Mouse (Mus musculus) hindbrain, embryonic 15.5 days (tissue): Measurements from ENCODE around the gene Klhl29. TPM values are rescaled to one million over a fixed set of nuclear protein-coding genes. Genes with fewer than 3 reads are reported as not detected.

Experiments
- ATAC-seq: fragments of 200-750 bp; cut with Nextera tagmentation; 2 replicates; pipeline ENCODE4 v1.8.0; 2017; ENCODE audit warnings: low read depth, moderate number of reproducible peaks, moderate TSS enrichment; ENCODE audit not compliant: low FRiP score
- H3K27ac ChIP-seq: fragments of 300-500 bp; sonication (generic); replicated peaks from 2 replicates; pipeline ENCODE4 v1.5.1; 2015; ENCODE audit warnings: mild to moderate bottlenecking, inconsistent platforms
- H3K27me3 ChIP-seq: fragments of 300-500 bp; sonication (generic); 2 replicates; pipeline ENCODE4 v1.6.1; 2015; ENCODE audit warnings: control low read depth, inconsistent platforms
- H3K36me3 ChIP-seq: fragments of 300-500 bp; sonication (generic); 2 replicates; pipeline ENCODE4 v1.6.1; 2015; ENCODE audit warnings: control low read depth, inconsistent platforms
- H3K4me1 ChIP-seq: fragments of 300-500 bp; sonication (generic); replicated peaks from 2 replicates; pipeline ENCODE4 v1.6.1; 2015; ENCODE audit warnings: control low read depth, inconsistent platforms
- H3K4me2 ChIP-seq: fragments of 300-500 bp; sonication (generic); 2 replicates; pipeline ENCODE4 v1.6.1; 2015; ENCODE audit warnings: moderate library complexity, mild to moderate bottlenecking, inconsistent platforms
- H3K4me3 ChIP-seq: fragments of 300-500 bp; sonication (generic); 2 replicates; pipeline ENCODE4 v1.5.1; 2015; ENCODE audit warnings: mild to moderate bottlenecking, inconsistent platforms
- H3K9ac ChIP-seq: fragments of 300-500 bp; sonication (generic); 2 replicates; pipeline ENCODE4 v1.6.1; 2015; ENCODE audit warnings: inconsistent platforms
- H3K9me3 ChIP-seq: fragments of 300-500 bp; sonication (generic); 2 replicates; pipeline ENCODE4 v1.6.1; 2016; ENCODE audit warnings: control low read depth, inconsistent platforms
- WGBS: fragments of 180-500 bp; shearing (Covaris S2); methylation state at CpG from one replicate; pipeline ENCODE4 v1.1.7; 2015; 5-methylcytosine and 5-hydroxymethylcytosine counted together
- polyA plus RNA-seq: library from polyadenylated mRNA; unstranded; fragments of >200 nt; fragmentation: Nextera tagmentation; extraction: Ambion mirVana; gene quantifications from 2 replicates; pipeline ENCODE4 v1.2.1, GENCODE M21; 2015

Gene Klhl29
- polyA plus RNA-seq, 1 experiment from 2014 or later: 4.8 TPM

DNA sequence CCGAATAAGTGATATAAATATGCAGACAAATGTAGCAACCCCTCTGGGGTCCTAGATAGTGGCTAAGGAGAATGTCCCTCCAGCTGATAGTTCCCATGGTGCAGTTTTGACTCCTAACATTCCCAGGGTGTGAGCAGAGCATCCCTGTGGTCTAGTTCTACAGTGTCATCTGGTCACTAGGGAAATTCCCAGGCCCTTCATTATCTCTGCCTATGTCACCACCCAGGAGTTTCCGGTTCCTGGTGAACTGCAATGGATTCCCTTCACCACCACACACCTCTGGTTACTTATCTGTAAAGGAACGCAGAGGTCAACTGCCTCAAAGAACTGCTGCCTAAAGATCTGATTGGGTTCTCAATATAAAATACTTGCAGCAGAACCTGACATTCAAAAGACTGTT, 54.5 kb downstream of the Klhl29 start:
- ATAC-seq: no peak
- no peaks in the 10 kb centered on the region for H3K9me3 ChIP-seq
- H3K36me3 ChIP-seq: no peaks in the 10 kb centered on the region
- peaks cover 9% of the 10 kb centered on the region for H3K4me1 ChIP-seq
- no peaks in the 10 kb centered on the region for H3K27me3 ChIP-seq
- no peak overlapping the region for H3K4me2 ChIP-seq
- H3K27ac ChIP-seq: no peak overlapping the region
- H3K9ac ChIP-seq: no peak overlapping the region
- H3K4me3 ChIP-seq: no peak overlapping the region
- WGBS: 94% methylated on average over 3 of the region's 3 CpGs

DNA sequence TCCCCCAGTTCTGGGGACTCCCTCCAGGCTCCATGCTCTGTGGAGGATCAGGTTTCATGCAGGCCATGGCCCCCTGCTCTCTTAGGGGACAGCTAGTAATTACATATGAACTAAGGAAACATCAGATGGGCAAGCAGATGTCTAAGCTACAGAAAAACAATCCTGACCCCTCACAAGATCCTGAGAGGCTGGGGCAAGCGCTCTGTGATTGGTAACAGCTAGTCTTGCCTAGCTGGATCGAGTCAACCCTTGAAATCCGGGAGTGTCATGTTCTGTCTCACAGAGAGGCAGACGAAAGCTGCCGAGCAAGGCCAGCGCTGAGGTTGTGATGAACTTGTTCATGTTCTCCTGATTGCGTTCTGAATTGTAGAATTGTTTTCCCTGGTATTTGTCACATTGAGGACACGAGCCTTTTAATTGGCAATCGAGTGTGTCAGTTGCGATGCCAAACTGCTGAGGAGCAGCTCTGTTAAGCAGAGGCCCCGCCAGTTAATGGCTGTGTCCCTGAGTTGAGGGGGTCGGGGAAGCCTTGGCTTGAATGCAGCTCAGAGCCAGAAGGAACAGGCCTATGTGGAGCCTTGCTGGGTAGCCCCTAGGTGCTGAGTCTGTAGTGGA, 56.0 kb downstream of the Klhl29 start:
- peaks cover 9% of the 10 kb centered on the region for H3K4me1 ChIP-seq
- no peaks in the 10 kb centered on the region for H3K36me3 ChIP-seq
- no peak overlapping the region for H3K9ac ChIP-seq
- H3K27ac ChIP-seq: no peak overlapping the region; the same call in 1 of the 2 replicates
- 36% methylated on average over 12 of the region's 12 CpGs for WGBS
- H3K9me3 ChIP-seq: no peaks in the 10 kb centered on the region
- ATAC-seq: no peak
- H3K27me3 ChIP-seq: no peaks in the 10 kb centered on the region
- H3K4me2 ChIP-seq: no peak overlapping the region
- no peak overlapping the region for H3K4me3 ChIP-seq

DNA sequence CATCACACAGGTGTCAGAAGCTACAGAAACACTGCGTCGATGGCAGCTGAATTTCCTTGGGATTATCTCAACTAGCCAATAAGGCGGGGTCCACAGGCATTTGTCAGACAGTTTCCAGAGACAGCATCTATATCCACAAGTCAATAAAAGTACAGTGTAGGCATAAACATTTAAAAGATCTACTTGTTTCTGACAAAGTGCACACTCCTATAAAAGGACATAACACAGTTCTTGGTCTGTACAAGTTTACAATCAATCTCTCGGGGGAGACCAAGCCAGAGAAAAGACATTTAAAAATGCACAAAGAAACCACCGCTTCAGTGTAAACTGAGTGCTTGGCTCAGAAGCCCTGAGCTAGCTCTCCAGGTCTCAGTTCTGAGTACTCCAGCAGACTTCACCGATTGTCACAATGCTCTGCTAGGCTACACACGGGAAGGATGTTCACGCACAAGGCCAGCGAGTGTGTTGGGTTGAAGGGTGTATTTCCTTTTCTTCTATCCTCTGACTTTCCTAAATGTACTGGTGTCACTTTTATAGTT, 59.4 kb downstream of the Klhl29 start:
- no peaks in the 10 kb centered on the region for H3K27me3 ChIP-seq
- no peak overlapping the region for H3K4me3 ChIP-seq
- no peak for ATAC-seq
- WGBS: 92% methylated on average over 9 of the region's 9 CpGs
- no peak overlapping the region for H3K4me2 ChIP-seq
- peaks cover 3% of the 10 kb centered on the region; the same call in 1 of the 2 replicates for H3K36me3 ChIP-seq
- peaks cover 9% of the 10 kb centered on the region for H3K4me1 ChIP-seq
- no peak overlapping the region for H3K9ac ChIP-seq
- H3K9me3 ChIP-seq: no peaks in the 10 kb centered on the region
- no peak overlapping the region for H3K27ac ChIP-seq

DNA sequence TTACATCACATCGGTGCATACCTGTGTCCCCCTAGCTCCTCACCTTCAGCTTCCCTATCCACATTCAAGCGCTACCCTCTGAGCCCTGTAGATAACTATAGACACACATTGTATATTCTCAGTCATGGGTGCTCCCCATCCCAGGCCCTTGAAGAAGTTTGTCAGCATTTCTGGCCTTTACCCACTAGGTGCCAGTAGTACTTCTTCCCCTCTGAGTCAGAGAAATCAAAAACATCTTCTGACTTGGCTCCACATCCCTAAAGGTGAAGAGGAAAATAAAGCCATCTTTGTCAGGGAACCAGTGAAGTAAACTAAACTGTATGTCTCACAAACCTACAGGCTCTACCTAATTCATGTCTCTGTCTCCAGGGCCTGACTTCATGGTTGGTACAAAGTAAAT, 67.6 kb downstream of the Klhl29 start:
- Histone ChIP-seq H3K9ac (no peak overlapping the region), H3K36me3 (peaks cover 3% of the 10 kb centered on the region; the same call in 1 of the 2 replicates), H3K4me2 (no peak overlapping the region), H3K9me3 (no peaks in the 10 kb centered on the region), H3K27ac (no peak overlapping the region), H3K4me3 (no peak overlapping the region), H3K27me3 (no peaks in the 10 kb centered on the region), H3K4me1 (no peaks in the 10 kb centered on the region)
- ATAC-seq: no peak
- 86% methylated on average over 2 of the region's 2 CpGs for WGBS

DNA sequence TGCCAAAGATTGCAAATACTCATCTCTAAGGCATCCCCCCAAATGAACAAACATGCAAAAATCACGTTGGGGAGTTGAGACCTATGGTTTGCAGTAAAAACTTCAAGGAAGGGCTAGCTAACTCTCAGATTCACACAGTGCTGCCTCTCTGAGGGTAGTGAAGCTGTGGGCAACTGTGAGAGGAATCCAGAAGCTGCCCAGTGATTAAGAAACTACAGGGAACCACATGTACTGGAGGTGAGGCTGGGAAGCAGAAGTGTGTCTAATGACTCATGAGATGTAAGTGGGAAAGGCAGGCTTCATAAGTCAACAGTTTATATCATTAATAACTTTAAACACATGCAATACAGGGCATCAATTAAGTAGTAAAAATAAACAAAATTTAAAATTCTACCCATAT, 70.0 kb downstream of the Klhl29 start:
- no peak overlapping the region for H3K4me3 ChIP-seq
- no peaks in the 10 kb centered on the region for H3K27me3 ChIP-seq
- no peaks in the 10 kb centered on the region for H3K36me3 ChIP-seq
- H3K9ac ChIP-seq: no peak overlapping the region
- no peak overlapping the region for H3K4me2 ChIP-seq
- ATAC-seq: no peak
- H3K9me3 ChIP-seq: no peaks in the 10 kb centered on the region
- 66% methylated on average over 1 of the region's 1 CpGs for WGBS
- H3K4me1 ChIP-seq: peaks cover 11% of the 10 kb centered on the region; the same call in 1 of the 2 replicates
- no peak overlapping the region for H3K27ac ChIP-seq

DNA sequence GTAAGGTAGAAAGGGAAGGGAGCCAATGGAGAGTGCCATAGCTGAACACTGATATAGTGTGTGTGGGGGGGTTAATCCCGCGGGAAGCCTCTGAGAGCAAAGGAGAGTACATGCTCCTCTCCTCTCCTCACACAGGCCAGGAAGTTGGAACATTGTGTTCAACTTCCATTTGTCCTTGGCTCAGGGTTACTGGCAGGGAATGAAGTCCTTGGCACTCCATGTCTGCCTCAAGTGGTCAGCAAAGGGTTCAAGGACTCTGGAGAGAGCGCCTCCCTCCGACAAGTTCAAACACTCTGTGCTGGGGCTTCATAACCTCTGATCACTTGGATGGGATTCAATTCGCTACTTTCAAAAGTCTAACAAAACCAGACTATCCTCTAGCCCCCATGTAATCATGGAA, 71.6 kb downstream of the Klhl29 start:
- ATAC-seq: no peak
- H3K9me3 ChIP-seq: no peaks in the 10 kb centered on the region
- 86% methylated on average over 5 of the region's 5 CpGs for WGBS
- H3K36me3 ChIP-seq: no peaks in the 10 kb centered on the region
- no peak overlapping the region for H3K9ac ChIP-seq
- H3K4me1 ChIP-seq: peaks cover 17% of the 10 kb centered on the region; the same call in 1 of the 2 replicates
- H3K4me3 ChIP-seq: no peak overlapping the region
- H3K27ac ChIP-seq: no peak overlapping the region
- H3K4me2 ChIP-seq: no peak overlapping the region
- no peaks in the 10 kb centered on the region for H3K27me3 ChIP-seq

DNA sequence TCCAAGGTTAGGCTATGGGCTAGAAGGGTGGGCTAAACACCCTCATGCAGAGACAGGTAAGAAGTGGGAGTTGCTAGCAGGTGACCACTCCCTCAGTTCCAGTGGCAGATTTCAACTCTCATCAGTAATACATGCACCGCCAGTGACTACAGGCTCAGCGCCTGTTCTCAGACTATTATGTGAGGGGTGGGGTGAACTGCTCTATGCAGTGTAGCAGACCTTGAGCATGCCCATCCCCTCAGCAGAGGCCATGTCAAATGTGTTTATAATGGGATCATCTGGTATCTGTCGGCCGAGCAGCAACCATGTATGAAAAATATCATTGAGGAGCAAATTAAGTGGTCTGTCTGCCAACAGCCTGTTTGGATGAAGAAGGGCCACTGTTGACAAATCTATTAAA, 72.4 kb downstream of the Klhl29 start:
- Histone ChIP-seq H3K36me3 (no peaks in the 10 kb centered on the region), H3K9ac (no peak overlapping the region), H3K4me3 (no peak overlapping the region), H3K27ac (no peak overlapping the region), H3K27me3 (no peaks in the 10 kb centered on the region), H3K4me2 (no peak overlapping the region), H3K4me1 (peaks cover 17% of the 10 kb centered on the region; the same call in 1 of the 2 replicates), H3K9me3 (no peaks in the 10 kb centered on the region)
- peak; percentile 62 for ATAC-seq
- 61% methylated on average over 4 of the region's 4 CpGs for WGBS

DNA sequence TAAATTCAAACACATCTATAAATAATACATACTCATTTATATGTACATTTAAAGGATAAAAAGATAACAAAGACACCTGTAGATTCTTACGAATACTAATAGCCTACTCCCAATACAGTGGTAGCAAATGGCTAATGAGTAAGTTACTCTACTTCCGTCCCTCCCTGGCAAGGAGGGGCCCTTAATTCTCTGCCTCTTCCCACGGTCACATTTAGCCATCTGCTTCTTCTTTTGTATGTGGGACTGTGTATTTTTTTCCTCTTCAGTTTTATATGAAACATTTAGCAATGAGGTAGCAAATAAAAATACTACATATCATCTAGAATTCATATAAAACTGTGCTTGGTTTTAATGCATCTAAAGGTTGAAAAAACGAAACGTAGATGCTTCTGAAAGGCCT, 73.6 kb downstream of the Klhl29 start:
- Histone ChIP-seq H3K4me2 (no peak overlapping the region), H3K4me1 (peaks cover 17% of the 10 kb centered on the region; the same call in 1 of the 2 replicates), H3K27me3 (no peaks in the 10 kb centered on the region), H3K4me3 (no peak overlapping the region), H3K27ac (no peak overlapping the region), H3K36me3 (no peaks in the 10 kb centered on the region), H3K9me3 (no peaks in the 10 kb centered on the region), H3K9ac (no peak overlapping the region)
- ATAC-seq: no peak
- 71% methylated on average over 5 of the region's 5 CpGs for WGBS

DNA sequence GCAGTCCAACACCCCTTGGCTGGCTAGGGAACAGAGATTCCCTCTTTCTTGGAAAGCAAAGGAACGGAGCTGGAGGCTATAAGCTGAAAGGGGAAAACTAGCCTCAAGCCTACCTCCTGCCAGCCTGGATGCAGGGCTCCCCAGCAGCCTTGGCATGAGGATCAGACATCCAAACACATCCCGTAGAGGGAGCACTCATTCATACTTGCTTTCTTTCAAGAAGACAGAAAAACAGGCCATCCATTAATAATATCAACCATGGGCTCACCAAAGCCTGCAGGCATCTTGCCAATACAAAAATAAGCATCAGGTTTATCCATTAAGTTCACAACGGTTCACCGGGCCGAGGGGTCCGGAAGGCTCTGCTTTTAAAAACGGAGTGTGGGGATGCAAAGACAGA, 79.1 kb downstream of the Klhl29 start:
- H3K4me2 ChIP-seq: no peak overlapping the region
- H3K4me1 ChIP-seq: peaks cover 17% of the 10 kb centered on the region
- H3K4me3 ChIP-seq: no peak overlapping the region
- H3K9ac ChIP-seq: no peak overlapping the region
- no peaks in the 10 kb centered on the region for H3K9me3 ChIP-seq
- ATAC-seq: no peak
- H3K36me3 ChIP-seq: no peaks in the 10 kb centered on the region
- 62% methylated on average over 7 of the region's 7 CpGs for WGBS
- no peak overlapping the region for H3K27ac ChIP-seq
- no peaks in the 10 kb centered on the region for H3K27me3 ChIP-seq

DNA sequence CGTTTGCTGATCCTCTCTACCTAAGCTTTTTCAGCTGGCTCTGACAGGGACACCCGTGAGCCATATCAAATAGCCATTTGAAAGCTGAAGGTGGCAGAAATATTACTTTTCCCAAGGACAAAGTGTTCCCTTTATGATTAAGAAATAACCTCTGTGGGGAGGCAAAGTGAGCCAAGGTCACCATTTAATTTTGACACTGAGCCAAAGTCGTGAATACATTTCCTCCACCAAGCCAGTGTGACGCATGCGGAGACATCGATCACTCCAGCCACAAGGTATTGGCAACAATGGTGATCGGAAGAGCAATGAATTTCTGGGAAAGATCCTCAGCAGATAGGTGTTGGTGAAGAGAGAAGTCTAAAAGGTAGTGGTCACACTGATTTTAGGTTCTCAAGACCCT, 83.2 kb downstream of the Klhl29 start:
- H3K27me3 ChIP-seq: no peaks in the 10 kb centered on the region
- H3K4me3 ChIP-seq: no peak overlapping the region
- ATAC-seq: no peak
- peaks cover 6% of the 10 kb centered on the region for H3K4me1 ChIP-seq
- H3K27ac ChIP-seq: no peak overlapping the region
- H3K36me3 ChIP-seq: no peaks in the 10 kb centered on the region
- H3K9ac ChIP-seq: no peak overlapping the region
- no peaks in the 10 kb centered on the region for H3K9me3 ChIP-seq
- WGBS: 86% methylated on average over 7 of the region's 7 CpGs
- H3K4me2 ChIP-seq: no peak overlapping the region

DNA sequence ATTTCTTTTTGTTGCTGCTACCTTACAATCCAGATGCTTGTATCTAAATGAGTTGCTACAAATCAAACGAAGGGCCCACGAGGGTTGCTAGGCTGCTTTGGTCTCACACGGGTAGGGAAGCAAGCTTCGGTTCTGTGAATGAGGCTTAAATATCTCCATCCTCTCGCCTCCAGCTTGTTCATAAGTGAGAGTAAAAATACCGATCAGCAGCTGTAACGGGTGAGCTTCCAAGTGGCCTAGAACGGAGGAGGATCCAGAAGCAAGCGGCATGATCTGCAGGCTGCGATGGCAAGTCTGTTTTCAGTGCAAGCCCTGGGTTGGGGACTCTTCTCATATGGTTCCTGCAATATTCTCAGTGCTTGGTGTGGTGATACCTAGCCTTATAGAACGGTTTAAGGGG, 89.9 kb downstream of the Klhl29 start:
- Histone ChIP-seq H3K4me1 (0 out of 2 replicates have a peak, but pooled peaks cover 12% of the 10 kb centered on the region), H3K36me3 (no peaks in the 10 kb centered on the region), H3K27me3 (no peaks in the 10 kb centered on the region), H3K27ac (no peak overlapping the region), H3K9ac (no peak overlapping the region), H3K4me2 (no peak overlapping the region), H3K9me3 (no peaks in the 10 kb centered on the region), H3K4me3 (no peak overlapping the region)
- no peak for ATAC-seq
- 71% methylated on average over 11 of the region's 11 CpGs for WGBS

DNA sequence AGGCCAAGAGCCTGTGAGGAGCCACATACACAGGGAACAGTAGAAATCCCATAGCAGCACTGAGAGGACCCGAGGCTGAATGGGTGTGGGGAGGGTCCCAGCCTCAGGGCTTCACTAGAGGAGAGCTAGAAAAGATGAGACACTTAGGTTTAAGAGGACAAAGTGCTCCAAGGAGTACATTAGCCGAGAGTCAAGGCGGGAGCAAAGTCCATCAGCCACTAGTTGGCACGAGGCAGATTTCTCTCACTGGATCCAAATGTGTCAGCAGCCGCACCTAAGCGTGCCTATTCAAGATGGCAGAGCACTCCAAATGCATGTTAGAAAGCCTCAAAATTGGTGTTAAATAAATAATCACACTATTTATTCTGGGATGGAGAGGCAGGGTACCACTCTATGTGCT, 90.5 kb downstream of the Klhl29 start:
- no peaks in the 10 kb centered on the region for H3K9me3 ChIP-seq
- no peaks in the 10 kb centered on the region for H3K27me3 ChIP-seq
- H3K4me2 ChIP-seq: no peak overlapping the region
- H3K36me3 ChIP-seq: no peaks in the 10 kb centered on the region
- H3K4me3 ChIP-seq: no peak overlapping the region
- WGBS: 85% methylated on average over 6 of the region's 6 CpGs
- no peak overlapping the region for H3K9ac ChIP-seq
- ATAC-seq: no peak
- H3K4me1 ChIP-seq: peaks cover 17% of the 10 kb centered on the region; the same call in 1 of the 2 replicates
- no peak overlapping the region for H3K27ac ChIP-seq

DNA sequence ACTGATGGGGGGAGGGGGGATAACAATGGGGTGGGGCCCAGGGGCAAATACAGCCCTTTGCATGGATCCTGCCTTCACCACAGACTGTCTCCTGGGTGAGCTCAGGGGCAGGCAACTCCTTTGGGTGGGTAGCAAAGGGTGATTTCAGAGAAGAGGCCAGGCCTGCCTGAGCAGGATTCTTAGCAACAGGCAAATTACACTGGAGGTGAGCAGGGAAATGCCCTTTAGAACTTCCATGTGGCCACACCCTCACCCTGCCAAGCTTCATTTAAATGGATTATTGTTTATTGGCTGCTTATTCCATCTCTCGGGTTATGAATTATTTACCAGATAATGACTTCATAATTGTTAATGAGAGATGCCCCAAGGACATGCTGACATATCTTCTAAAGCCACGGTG, 91.8 kb downstream of the Klhl29 start:
- 35% methylated on average over 2 of the region's 2 CpGs for WGBS
- no peak for ATAC-seq
- H3K36me3 ChIP-seq: no peaks in the 10 kb centered on the region
- H3K27ac ChIP-seq: no peak overlapping the region
- no peak overlapping the region for H3K4me3 ChIP-seq
- no peaks in the 10 kb centered on the region for H3K9me3 ChIP-seq
- H3K9ac ChIP-seq: no peak overlapping the region
- no peaks in the 10 kb centered on the region for H3K27me3 ChIP-seq
- peaks cover 22% of the 10 kb centered on the region; the same call in 1 of the 2 replicates for H3K4me1 ChIP-seq
- no peak overlapping the region for H3K4me2 ChIP-seq
